Mouse (Mus musculus): ENCODE results near the gene Mthfd2. TPM values are rescaled to one million over a fixed set of nuclear protein-coding genes. Genes with fewer than 3 reads are reported as not detected.

The Mthfd2 gene
- polyA plus RNA-seq (2012; rRNA removed; ENCODE audit: low replicate concordance): 1.2 and 4.1 TPM in 2 replicates

DNA sequence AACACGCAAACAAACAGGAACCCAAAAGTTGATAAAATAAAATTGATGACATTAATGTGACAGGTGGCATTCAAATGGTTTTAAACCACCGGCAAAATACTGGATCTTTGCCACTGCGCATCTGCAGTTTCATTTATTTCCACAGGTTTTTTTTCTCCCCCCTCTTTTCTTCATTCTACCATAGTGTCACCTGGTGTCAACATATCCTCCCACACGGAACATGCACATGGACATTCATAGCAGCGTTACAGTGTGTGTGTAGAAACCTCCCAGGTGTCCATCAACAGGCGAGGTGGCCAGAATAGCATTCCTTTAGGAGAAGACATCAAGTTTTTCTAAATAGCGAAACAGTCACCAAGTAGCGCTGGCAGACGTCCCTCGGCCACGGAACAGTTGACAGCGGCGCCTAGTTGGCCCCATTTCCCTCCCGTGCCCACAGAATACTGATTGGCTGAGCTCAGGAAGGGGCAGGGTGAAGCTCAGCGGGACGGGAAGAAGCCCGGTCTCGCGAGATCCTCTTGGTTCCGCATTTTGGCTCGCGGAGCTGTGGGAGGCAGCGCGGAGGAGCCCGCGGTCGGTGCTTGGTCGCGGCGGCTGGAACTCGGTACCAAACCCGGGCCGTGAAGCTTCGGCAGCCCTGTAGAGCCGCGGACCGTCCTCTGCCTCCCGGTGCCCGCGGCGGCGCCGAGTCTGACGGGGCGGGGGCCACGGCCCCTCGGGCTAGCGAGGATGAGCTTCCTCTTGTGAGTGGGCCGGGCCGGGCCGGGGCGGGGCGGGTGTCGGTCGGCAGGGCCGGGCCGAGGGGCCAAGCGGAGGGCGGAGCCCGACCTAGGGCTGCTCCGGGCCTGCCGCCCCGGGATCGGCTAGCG, at the start of gene Mthfd2, which contains the start of gene Mob1a:
Mthfd2 (minus strand) TSS at position 384 of the 869 bp plus-strand sequence.
Mob1a (plus strand) TSS at position 492 of the 869 bp plus-strand sequence.

GRCm38 (mm10) chr6:83348873-83349272, 23.2 kb upstream of the Mthfd2 start, which contains the start of gene Bola3:
Bola3 (plus strand) TSS chr6:83349147.

Other genes with a start within 250 kb of the Mthfd2 start
- gene Pcgf1, start 248.0 kb downstream of the Mthfd2 start, polyA plus RNA-seq (2012; rRNA removed; ENCODE audit: low replicate concordance): 6.3 and 8.7 TPM in 2 replicates
- 1.1 and 1.3 TPM in 2 replicates for gene Lbx2, start 239.5 kb downstream of the Mthfd2 start, polyA plus RNA-seq (2012; rRNA removed; ENCODE audit: low replicate concordance)
- 10.7 and 21.4 TPM in 2 replicates for gene Ccdc142, start 224.3 kb downstream of the Mthfd2 start, polyA plus RNA-seq (2012; rRNA removed; ENCODE audit: low replicate concordance)
- 5.3 and 7.2 TPM in 2 replicates for gene Gm42688, start 224.3 kb downstream of the Mthfd2 start, polyA plus RNA-seq (2012; rRNA removed; ENCODE audit: low replicate concordance)
- gene Mrpl53, start 216.9 kb downstream of the Mthfd2 start, polyA plus RNA-seq (2012; rRNA removed; ENCODE audit: low replicate concordance): 55.7 and 58.1 TPM in 2 replicates
- gene Mogs, start 210.4 kb downstream of the Mthfd2 start, polyA plus RNA-seq (2012; rRNA removed; ENCODE audit: low replicate concordance): 51.8 and 63.1 TPM in 2 replicates
- gene Wbp1, start 204.3 kb downstream of the Mthfd2 start, polyA plus RNA-seq (2012; rRNA removed; ENCODE audit: low replicate concordance): 246 and 297 TPM in 2 replicates
- gene Ino80b, start 200.5 kb downstream of the Mthfd2 start, polyA plus RNA-seq (2012; rRNA removed; ENCODE audit: low replicate concordance): 48.4 and 118 TPM in 2 replicates
- 115 and 204 TPM in 2 replicates for gene Rtkn, start 190.4 kb downstream of the Mthfd2 start, polyA plus RNA-seq (2012; rRNA removed; ENCODE audit: low replicate concordance)
- gene Wdr54, start 169.5 kb downstream of the Mthfd2 start, polyA plus RNA-seq (2012; rRNA removed; ENCODE audit: low replicate concordance): 1.0 and 1.3 TPM in 2 replicates
- gene 1700003E16Rik, start 169.5 kb downstream of the Mthfd2 start, polyA plus RNA-seq (2012; rRNA removed; ENCODE audit: low replicate concordance): 0.15 and 0.22 TPM in 2 replicates
- 119 and 175 TPM in 2 replicates for gene Dctn1, start 160.0 kb downstream of the Mthfd2 start, polyA plus RNA-seq (2012; rRNA removed; ENCODE audit: low replicate concordance)
- 31.0 and 32.6 TPM in 2 replicates for gene Slc4a5, start 106.1 kb downstream of the Mthfd2 start, polyA plus RNA-seq (2012; rRNA removed; ENCODE audit: low replicate concordance)
- 14.7 and 20.9 TPM in 2 replicates for gene Mob1a, start 108 bp upstream of the Mthfd2 start, polyA plus RNA-seq (2012; rRNA removed; ENCODE audit: low replicate concordance)
- 11.9 and 186 TPM in 2 replicates for gene Bola3, start 23.2 kb upstream of the Mthfd2 start, polyA plus RNA-seq (2012; rRNA removed; ENCODE audit: low replicate concordance)
- 9.0 and 11.1 TPM in 2 replicates for gene Tet3, start 133.2 kb upstream of the Mthfd2 start, polyA plus RNA-seq (2012; rRNA removed; ENCODE audit: low replicate concordance)
- 18.1 and 24.2 TPM in 2 replicates for gene Dguok, start 181.1 kb upstream of the Mthfd2 start, polyA plus RNA-seq (2012; rRNA removed; ENCODE audit: low replicate concordance)
- 241 and 539 TPM in 2 replicates for gene Actg2, start 210.4 kb upstream of the Mthfd2 start, polyA plus RNA-seq (2012; rRNA removed; ENCODE audit: low replicate concordance)
- 4.4 and 6.7 TPM in 2 replicates for gene Stambp, start 246.8 kb upstream of the Mthfd2 start, polyA plus RNA-seq (2012; rRNA removed; ENCODE audit: low replicate concordance)